Mouse (Mus musculus) B cell, adult 62 days (primary cell): ENCODE results near the gene Sf3b4. TPM values are rescaled to one million over a fixed set of nuclear protein-coding genes. Genes with fewer than 3 reads are reported as not detected.

ENCODE experiments used
- total RNA-seq: library from RNA; stranded (reverse); gene quantifications from 4 replicates; pipeline ENCODE4 v1.2.4, GENCODE M21; 2023

Gene Sf3b4
- 85.7 to 87.5 TPM (median 86.2 TPM) in 4 replicates for total RNA-seq

DNA sequence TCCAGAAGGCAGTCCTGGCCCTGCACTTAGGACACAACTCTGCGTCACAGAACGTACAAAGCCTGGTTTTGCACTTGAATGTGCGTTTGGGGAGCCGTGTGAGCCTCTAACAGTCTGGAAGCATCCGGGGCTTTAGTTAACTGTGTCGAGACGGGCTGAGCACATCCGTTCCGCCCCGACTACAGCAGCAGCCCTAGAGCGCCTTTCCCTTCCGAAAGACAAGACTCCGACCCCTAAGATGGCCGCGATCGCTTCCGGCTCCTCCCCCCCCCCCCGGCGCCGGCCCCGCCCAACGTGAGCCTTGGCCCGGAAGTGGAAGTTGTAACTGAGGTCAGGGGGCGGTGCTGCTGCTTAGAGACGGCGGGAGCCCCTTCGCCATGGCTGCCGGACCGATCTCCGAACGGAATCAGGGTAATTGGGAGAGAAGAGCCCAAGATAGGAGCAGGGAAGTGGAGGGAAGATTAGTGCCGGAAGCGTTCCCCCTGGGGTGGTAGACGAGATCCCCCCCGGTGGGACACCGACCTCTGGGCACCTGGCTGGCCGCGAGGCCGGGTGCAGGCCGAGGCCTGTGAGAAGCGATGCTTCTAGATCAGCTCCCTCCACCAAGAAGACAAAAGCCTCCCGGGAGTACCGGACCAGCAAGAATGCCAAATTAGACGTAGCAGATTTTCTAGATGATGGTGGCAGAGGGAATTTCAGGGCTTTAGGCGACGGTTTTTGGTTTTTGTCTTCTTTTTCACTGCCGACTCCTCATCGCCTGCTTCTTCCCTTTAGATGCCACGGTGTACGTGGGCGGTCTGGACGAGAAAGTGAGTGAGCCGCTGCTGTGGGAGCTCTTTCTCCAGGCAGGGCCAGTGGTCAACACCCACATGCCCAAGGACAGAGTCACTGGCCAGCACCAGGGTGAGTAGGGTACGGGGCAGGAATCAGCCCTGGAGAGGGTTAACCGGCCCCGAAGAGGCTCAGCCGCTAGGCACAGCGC, at the start of gene Sf3b4:
Gene Sf3b4 (plus strand): TSS at position 136 of the 982 bp plus-strand sequence.

DNA sequence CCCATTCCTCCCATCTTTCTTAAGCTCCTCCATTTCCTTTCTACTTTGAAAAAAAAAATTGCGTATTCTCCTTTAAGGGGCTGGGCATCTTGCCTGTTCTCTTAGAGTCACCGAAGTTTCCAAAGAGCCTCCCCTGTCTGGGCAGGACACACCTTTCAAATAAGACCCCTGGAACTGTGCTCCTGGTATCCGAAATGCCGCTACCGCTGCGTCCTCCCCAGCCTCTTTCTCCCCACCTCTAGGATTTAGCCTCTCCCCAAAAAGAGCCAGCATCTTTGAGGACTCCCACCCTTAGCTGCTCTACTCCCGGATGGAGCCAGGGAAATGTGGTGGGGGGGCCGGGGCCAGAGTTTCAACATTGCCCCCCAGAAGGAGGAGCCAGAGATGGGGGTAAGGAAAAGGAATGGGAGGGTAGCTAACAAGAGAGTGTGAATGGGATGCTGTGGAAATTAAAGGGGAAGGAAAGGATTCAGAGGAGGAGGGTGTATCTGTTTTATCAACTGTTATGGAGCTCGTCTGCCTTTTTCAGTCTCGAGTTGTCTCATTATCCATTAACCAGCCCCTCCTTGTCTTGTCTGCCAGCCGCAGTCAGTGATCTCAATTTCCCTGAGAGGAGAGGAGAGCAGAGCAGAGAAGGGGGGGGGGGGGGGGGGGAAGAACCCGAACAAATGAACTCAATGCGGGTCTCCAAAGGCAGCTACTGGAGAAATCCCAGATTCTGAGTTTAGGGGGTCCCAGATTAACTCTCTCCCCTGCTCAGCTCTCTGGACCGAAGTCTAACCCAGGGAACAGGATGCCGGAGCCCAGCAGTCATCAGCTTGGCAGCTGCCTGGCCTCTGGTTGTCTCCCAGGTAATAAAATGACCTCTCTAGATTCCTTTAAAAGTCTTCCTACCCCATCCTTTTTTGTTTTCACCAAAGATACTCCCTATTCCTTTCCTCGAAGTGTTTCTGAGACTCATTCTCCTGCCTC, 10.0 kb upstream of the Sf3b4 start, which contains the start of gene Mtmr11:
Gene Mtmr11 (plus strand): TSS at position 136 of the 972 bp plus-strand sequence.

DNA sequence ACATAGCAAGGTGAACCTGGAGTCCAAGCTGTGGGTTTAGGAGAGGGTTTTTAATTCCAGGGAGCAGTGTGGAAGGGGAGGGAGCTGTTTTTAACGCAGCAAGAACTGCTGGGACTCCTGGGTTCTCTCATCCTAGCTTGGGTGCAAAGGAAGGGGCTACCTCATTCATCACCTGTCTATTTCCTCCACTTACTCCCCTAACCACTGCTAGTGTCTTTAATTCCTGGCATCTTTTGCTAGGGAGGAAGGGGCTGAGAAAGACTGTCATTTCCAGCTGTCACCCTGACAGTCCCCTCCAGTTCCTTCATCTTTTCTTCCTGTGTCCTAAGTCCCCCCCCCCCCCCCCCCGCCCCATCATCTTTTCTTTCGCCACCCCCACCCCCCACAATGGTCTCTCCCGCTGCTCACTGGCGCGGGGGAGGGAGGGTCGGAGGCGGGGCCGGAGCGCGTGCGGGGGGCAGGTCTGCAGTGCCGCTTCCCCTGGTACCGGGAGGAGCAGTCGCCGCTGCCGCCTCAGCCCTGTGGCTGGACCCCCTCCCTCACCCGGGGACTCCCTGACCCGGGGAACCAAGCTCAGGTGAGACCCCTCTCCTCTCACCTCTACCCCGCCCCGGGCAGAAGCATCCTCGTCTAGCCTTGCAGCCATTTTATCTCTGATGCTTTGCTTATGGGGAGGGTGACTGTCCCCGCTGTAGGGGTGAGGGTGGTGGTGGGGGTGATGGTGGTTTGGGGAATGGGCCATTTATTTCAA, 8.8 kb downstream of the Sf3b4 start, which contains the start of gene Sv2a:
Gene Sv2a (plus strand): TSS at position 425 of the 751 bp plus-strand sequence.

DNA sequence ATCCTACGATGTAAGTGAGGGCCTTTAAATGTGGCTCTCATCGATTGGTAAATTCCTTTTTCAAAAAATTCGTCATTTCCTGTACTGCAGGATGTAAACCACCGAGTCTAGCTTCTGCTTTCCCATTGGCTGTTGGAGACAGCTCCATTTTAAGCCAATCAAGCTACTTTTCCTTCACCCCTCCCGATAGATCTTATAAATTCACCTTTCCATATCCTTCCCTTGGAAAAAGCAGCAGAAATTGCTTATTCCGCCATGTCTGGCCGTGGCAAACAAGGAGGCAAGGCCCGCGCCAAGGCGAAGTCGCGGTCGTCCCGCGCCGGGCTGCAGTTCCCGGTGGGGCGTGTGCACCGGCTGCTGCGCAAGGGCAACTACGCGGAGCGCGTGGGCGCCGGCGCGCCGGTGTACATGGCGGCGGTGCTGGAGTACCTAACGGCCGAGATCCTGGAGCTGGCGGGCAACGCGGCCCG, 47.6 kb downstream of the Sf3b4 start, which contains the start of the genes Bola1 and Hist2h2ab:
Gene Bola1 (minus strand): TSS at position 49 of the 470 bp plus-strand sequence.
Gene Hist2h2ab (plus strand): TSS at position 205 of the 470 bp plus-strand sequence.

DNA sequence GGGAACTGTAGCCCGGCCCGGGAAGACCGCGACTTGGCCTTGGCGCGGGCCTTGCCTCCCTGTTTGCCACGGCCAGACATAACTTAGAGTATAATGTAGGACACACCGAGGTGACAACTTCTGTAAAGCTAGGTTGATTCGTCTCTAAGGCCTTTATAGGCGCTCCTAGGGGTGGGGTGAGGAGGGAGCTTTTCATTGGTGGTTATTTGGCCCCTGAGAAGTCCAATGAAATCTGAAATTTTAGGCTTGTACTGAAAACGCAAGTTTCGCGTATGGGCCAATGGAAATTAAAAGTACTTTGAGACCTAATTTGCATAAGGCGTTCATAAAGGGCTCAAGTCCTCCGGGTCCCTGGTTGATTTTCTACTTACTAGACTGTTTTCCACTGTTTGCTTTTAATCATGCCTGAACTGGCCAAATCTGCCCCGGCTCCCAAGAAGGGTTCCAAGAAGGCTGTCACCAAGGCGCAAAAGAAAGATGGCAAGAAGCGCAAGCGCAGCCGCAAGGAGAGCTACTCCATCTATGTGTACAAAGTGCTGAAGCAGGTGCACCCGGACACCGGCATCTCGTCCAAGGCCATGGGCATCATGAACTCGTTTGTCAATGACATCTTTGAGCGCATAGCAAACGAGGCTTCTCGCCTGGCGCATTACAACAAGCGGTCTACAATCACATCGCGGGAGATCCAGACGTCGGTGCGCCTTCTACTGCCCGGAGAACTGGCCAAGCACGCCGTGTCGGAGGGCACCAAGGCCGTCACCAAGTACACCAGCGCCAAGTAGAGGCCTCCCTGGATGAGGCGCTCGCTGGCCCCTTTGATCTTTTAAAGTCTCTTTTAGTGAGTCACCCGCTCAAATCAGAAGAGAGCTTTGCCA, 48.9 kb downstream of the Sf3b4 start, which contains the start of the genes Hist2h2ac and Hist2h2be:
Gene Hist2h2ac (minus strand): TSS at position 116 of the 875 bp plus-strand sequence.
Gene Hist2h2be (plus strand): TSS at position 355 of the 875 bp plus-strand sequence.

Other genes starting within 250 kb of the Sf3b4 start
- 98.0 to 114 TPM (median 107 TPM) in 4 replicates for gene Anp32e, start 243.1 kb upstream of the Sf3b4 start, total RNA-seq
- 189 to 205 TPM (median 195 TPM) in 4 replicates for gene Plekho1, start 176.3 kb upstream of the Sf3b4 start, total RNA-seq
- 11.6 to 26.4 TPM (median 18.2 TPM) in 4 replicates for gene Vps45, start 113.9 kb upstream of the Sf3b4 start, total RNA-seq
- gene Otud7b, start 67.8 kb upstream of the Sf3b4 start, total RNA-seq = 47.2 to 62.4 TPM (median 53.9 TPM) in 4 replicates
- gene Mtmr11, start 10.3 kb upstream of the Sf3b4 start, total RNA-seq = 1.3 to 3.2 TPM (median 2.4 TPM) in 4 replicates
- 2.4 to 3.8 TPM (median 3.1 TPM) in 4 replicates for gene Sv2a, start 8.8 kb downstream of the Sf3b4 start, total RNA-seq
- 7.2 to 11.9 TPM (median 10.7 TPM) in 4 replicates for gene Bola1, start 47.4 kb downstream of the Sf3b4 start, total RNA-seq
- gene Hist2h2ab, start 47.5 kb downstream of the Sf3b4 start, total RNA-seq = 2.1 to 10.6 TPM (median 3.9 TPM) in 4 replicates
- gene Hist2h2ac, start 48.5 kb downstream of the Sf3b4 start, total RNA-seq = 96.9 to 100 TPM (median 98.5 TPM) in 4 replicates
- 4.1 to 5.4 TPM (median 4.6 TPM) in 4 replicates for gene Hist2h2be, start 48.8 kb downstream of the Sf3b4 start, total RNA-seq
- 0.88 to 3.2 TPM (median 2.5 TPM) in 4 replicates for gene Hist2h3c2, start 66.8 kb downstream of the Sf3b4 start, total RNA-seq
- gene Hist2h2aa2, start 67.9 kb downstream of the Sf3b4 start, total RNA-seq = 616 to 700 TPM (median 656 TPM) in 4 replicates
- gene Hist2h2aa1, start 73.2 kb downstream of the Sf3b4 start, total RNA-seq = 5.5 to 24.6 TPM (median 10.3 TPM) in 3 of 4 replicates, not detected in the other
- not detected in 4 replicates for gene Hist2h3c1, start 74.4 kb downstream of the Sf3b4 start, total RNA-seq
- 48.7 to 60.4 TPM (median 57.4 TPM) in 4 replicates for gene Hist2h4, start 91.0 kb downstream of the Sf3b4 start, total RNA-seq
- gene Hist2h3b, start 96.3 kb downstream of the Sf3b4 start, total RNA-seq = 132 to 189 TPM (median 159 TPM) in 4 replicates
- gene Hist2h2bb, start 97.4 kb downstream of the Sf3b4 start, total RNA-seq = 175 to 207 TPM (median 186 TPM) in 4 replicates
- 0.30 to 1.0 TPM (median 0.38 TPM) in 4 replicates for gene Fcgr1, start 121.6 kb downstream of the Sf3b4 start, total RNA-seq